Mouse (Mus musculus): ENCODE measurements around the gene Adam12. TPM values are rescaled to one million over a fixed set of nuclear protein-coding genes. Genes with fewer than 3 reads are reported as not detected.

The Adam12 gene
- total and polyA plus RNA-seq, 2 experiments from 2014 or later: 1.0 to 4.6 TPM

GRCm38 (mm10) chr7:133850735-133851134, 381.2 kb downstream of the Adam12 start:
- Histone ChIP-seq H3K27me3 (ENCODE audit: control insufficient read depth, insufficient read depth, low read length) (no peaks in the 10 kb centered on the region), H3K36me3 (replicated peaks; ENCODE audit: control insufficient read depth, insufficient read depth, low read length) (no peaks in the 10 kb centered on the region), H3K9me3 (replicated peaks; ENCODE audit: control insufficient read depth, low read length) (no peaks in the 10 kb centered on the region), H3K4me3 (ENCODE audit: low read depth, low read length) (no peak overlapping the region), H3K9ac (replicated peaks; ENCODE audit: low read depth, low read length) (no peak overlapping the region), H3K4me2 (ENCODE audit: low read depth, low read length) (no peak overlapping the region), H3K27ac (ENCODE audit: low read depth) (no peak overlapping the region), H3K4me1 (ENCODE audit: control insufficient read depth, insufficient read depth) (no peaks in the 10 kb centered on the region)
- DNase-seq (ENCODE audit: low spot score): no peak
- TF ChIP-seq EP300 (IDR thresholded peaks at IDR 0.05; ENCODE audit: low read depth) (no peak), CTCF (IDR thresholded peaks at IDR 0.05; ENCODE audit: low read depth) (0 out of 2 replicates have a peak, but pooled peaks have one; percentile 10)
- no peak for ATAC-seq (ENCODE audit: insufficient read depth, low read depth)

- no peak for DNase-seq (ENCODE audit: low spot score)
- Histone ChIP-seq H3K9ac (replicated peaks; ENCODE audit: low read depth, low read length) (no peak overlapping the region), H3K27me3 (ENCODE audit: control insufficient read depth, insufficient read depth, low read length) (no peaks in the 10 kb centered on the region), H3K27ac (ENCODE audit: low read depth) (peak overlapping the region; percentile 34; the same call in 1 of the 2 replicates), H3K4me1 (ENCODE audit: control insufficient read depth, insufficient read depth) (no peaks in the 10 kb centered on the region), H3K36me3 (replicated peaks; ENCODE audit: control insufficient read depth, insufficient read depth, low read length) (no peaks in the 10 kb centered on the region), H3K4me3 (ENCODE audit: low read depth, low read length) (no peak overlapping the region), H3K4me2 (ENCODE audit: low read depth, low read length) (no peak overlapping the region), H3K9me3 (replicated peaks; ENCODE audit: control insufficient read depth, low read length) (no peaks in the 10 kb centered on the region)
- ATAC-seq (ENCODE audit: insufficient read depth, low read depth): peak; percentile 60
- TF ChIP-seq CTCF (IDR thresholded peaks at IDR 0.05; ENCODE audit: low read depth) (no peak), EP300 (IDR thresholded peaks at IDR 0.05; ENCODE audit: low read depth) (no peak)
- WGBS: 25% methylated on average over 2 of the region's 2 CpGs
Measured at GRCm38 (mm10) chr7:133848180-133848579, 383.8 kb downstream of the Adam12 start.

GRCm38 (mm10) chr7:133847175-133847574, 384.8 kb downstream of the Adam12 start:
- Histone ChIP-seq H3K27ac (ENCODE audit: low read depth) (no peak overlapping the region), H3K36me3 (replicated peaks; ENCODE audit: control insufficient read depth, insufficient read depth, low read length) (no peaks in the 10 kb centered on the region), H3K27me3 (ENCODE audit: control insufficient read depth, insufficient read depth, low read length) (no peaks in the 10 kb centered on the region), H3K4me3 (ENCODE audit: low read depth, low read length) (no peak overlapping the region), H3K4me2 (ENCODE audit: low read depth, low read length) (no peak overlapping the region), H3K9me3 (replicated peaks; ENCODE audit: control insufficient read depth, low read length) (no peaks in the 10 kb centered on the region), H3K4me1 (ENCODE audit: control insufficient read depth, insufficient read depth) (no peaks in the 10 kb centered on the region), H3K9ac (replicated peaks; ENCODE audit: low read depth, low read length) (no peak overlapping the region)
- DNase-seq (ENCODE audit: low spot score) (no peak), ATAC-seq (ENCODE audit: insufficient read depth, low read depth) (no peak)
- 25% methylated on average over 1 of the region's 1 CpGs for WGBS
- TF ChIP-seq EP300 (IDR thresholded peaks at IDR 0.05; ENCODE audit: low read depth) (no peak), CTCF (IDR thresholded peaks at IDR 0.05; ENCODE audit: low read depth) (no peak)

- Histone ChIP-seq H3K4me2 (ENCODE audit: low read depth, low read length) (no peak overlapping the region), H3K4me1 (ENCODE audit: control insufficient read depth, insufficient read depth) (no peaks in the 10 kb centered on the region), H3K36me3 (replicated peaks; ENCODE audit: control insufficient read depth, insufficient read depth, low read length) (no peaks in the 10 kb centered on the region), H3K4me3 (ENCODE audit: low read depth, low read length) (no peak overlapping the region), H3K27me3 (ENCODE audit: control insufficient read depth, insufficient read depth, low read length) (no peaks in the 10 kb centered on the region), H3K9me3 (replicated peaks; ENCODE audit: control insufficient read depth, low read length) (no peaks in the 10 kb centered on the region), H3K27ac (ENCODE audit: low read depth) (no peak overlapping the region), H3K9ac (replicated peaks; ENCODE audit: low read depth, low read length) (no peak overlapping the region)
- WGBS: 71% methylated on average over 6 of the region's 6 CpGs
- no peak for DNase-seq (ENCODE audit: low spot score)
- TF ChIP-seq CTCF (IDR thresholded peaks at IDR 0.05; ENCODE audit: low read depth) (no peak), EP300 (IDR thresholded peaks at IDR 0.05; ENCODE audit: low read depth) (no peak)
- ATAC-seq (ENCODE audit: insufficient read depth, low read depth): no peak
Measured at GRCm38 (mm10) chr7:133842079-133842478, 389.9 kb downstream of the Adam12 start.

- no peaks in the 10 kb centered on the region for H3K27me3 ChIP-seq (ENCODE audit: control insufficient read depth, insufficient read depth, low read length)
- DNase-seq (ENCODE audit: low spot score): no peak
- WGBS: 41% methylated on average over 4 of the region's 4 CpGs
- ATAC-seq (ENCODE audit: insufficient read depth, low read depth): no peak
- H3K27ac ChIP-seq (ENCODE audit: low read depth): no peak overlapping the region
- H3K4me1 ChIP-seq (ENCODE audit: control insufficient read depth, insufficient read depth): no peaks in the 10 kb centered on the region
- TF ChIP-seq CTCF (IDR thresholded peaks at IDR 0.05; ENCODE audit: low read depth) (peak; percentile 35; the same call in 1 of the 2 replicates), EP300 (IDR thresholded peaks at IDR 0.05; ENCODE audit: low read depth) (no peak)
- no peak overlapping the region for H3K4me3 ChIP-seq (ENCODE audit: low read depth, low read length)
- no peak overlapping the region for H3K9ac ChIP-seq (replicated peaks; ENCODE audit: low read depth, low read length)
- H3K9me3 ChIP-seq (replicated peaks; ENCODE audit: control insufficient read depth, low read length): no peaks in the 10 kb centered on the region
- no peak overlapping the region for H3K4me2 ChIP-seq (ENCODE audit: low read depth, low read length)
- H3K36me3 ChIP-seq (replicated peaks; ENCODE audit: control insufficient read depth, insufficient read depth, low read length): no peaks in the 10 kb centered on the region
Measured at GRCm38 (mm10) chr7:133839546-133839945, 392.4 kb downstream of the Adam12 start.

Small RNA genes lying within 50 kb of the gene (microRNA-seq; reads per million reads assigned to microRNA genes)
- gene Gm23631: not detected

Other genes with a start within 250 kb of the Adam12 start
- gene D7Ertd443e, start 153.5 kb upstream of the Adam12 start, total RNA-seq (2014; rRNA removed; ENCODE audit: low replicate concordance): 0.57 and 1.0 TPM in 2 replicates
- 0.30 and 0.43 TPM in 2 replicates for gene D7Ertd443e, start 153.5 kb upstream of the Adam12 start, polyA plus RNA-seq (2015; fragmentation: Nextera tagmentation; extraction: Ambion mirVana)